Mouse (Mus musculus): Measurements from ENCODE around the gene Psmc5.

Psmc5 gene

GRCm38 (mm10) chr11:106271131-106271793 is 15.3 kb downstream of the Psmc5 start:
- DNase-seq, result no peak

- peak; percentile 57 for DNase-seq
Observed at GRCm38 (mm10) chr11:106271794-106272643, 16.1 kb downstream of the Psmc5 start.

- peak; percentile 100 for DNase-seq
Observed at GRCm38 (mm10) chr11:106272644-106273310, 16.8 kb downstream of the Psmc5 start, which contains the start of gene Smarcd2. Gene Smarcd2 (minus strand): TSS chr11:106272972.

GRCm38 (mm10) chr11:106273311-106273684 is 17.3 kb downstream of the Psmc5 start:
- DNase-seq, result no peak

- no peak for DNase-seq
Observed at GRCm38 (mm10) chr11:106273811-106274210, 17.9 kb downstream of the Psmc5 start.

- DNase-seq, result no peak
Observed at GRCm38 (mm10) chr11:106274374-106274773, 18.4 kb downstream of the Psmc5 start.

- DNase-seq, result peak; percentile 75
Observed at GRCm38 (mm10) chr11:106274971-106275411, 19.0 kb downstream of the Psmc5 start.

- DNase-seq, result peak; percentile 96
Observed at GRCm38 (mm10) chr11:106276454-106276853, 20.5 kb downstream of the Psmc5 start, which contains the start of gene Tcam1. Gene Tcam1 (plus strand): TSS chr11:106276672.

- DNase-seq, result no peak
Observed at GRCm38 (mm10) chr11:106282452-106282851, 26.5 kb downstream of the Psmc5 start.

GRCm38 (mm10) chr11:106283371-106283770 is 27.4 kb downstream of the Psmc5 start:
- DNase-seq, result no peak

GRCm38 (mm10) chr11:106284126-106284525 is 28.2 kb downstream of the Psmc5 start:
- no peak for DNase-seq

- DNase-seq, result no peak
Observed at GRCm38 (mm10) chr11:106286206-106286605, 30.3 kb downstream of the Psmc5 start.

- DNase-seq, result no peak
Observed at GRCm38 (mm10) chr11:106286987-106287386, 31.0 kb downstream of the Psmc5 start.

GRCm38 (mm10) chr11:106289369-106289768 is 33.4 kb downstream of the Psmc5 start:
- DNase-seq, result peak; percentile 66

GRCm38 (mm10) chr11:106290376-106290775 is 34.4 kb downstream of the Psmc5 start:
- no peak for DNase-seq

GRCm38 (mm10) chr11:106291861-106292260 is 35.9 kb downstream of the Psmc5 start:
- DNase-seq, result no peak

GRCm38 (mm10) chr11:106301765-106302164 is 45.8 kb downstream of the Psmc5 start, which contains the start of gene Gh:
Gene Gh (minus strand): TSS chr11:106301865.
- no peak for DNase-seq

- peak; percentile 57 for DNase-seq
Observed at GRCm38 (mm10) chr11:106302634-106303033, 46.7 kb downstream of the Psmc5 start.

GRCm38 (mm10) chr11:106305348-106306064 is 49.6 kb downstream of the Psmc5 start:
- DNase-seq, result no peak

- no peak for DNase-seq
Observed at GRCm38 (mm10) chr11:106306065-106306385, 50.1 kb downstream of the Psmc5 start.

- no peak for DNase-seq
Observed at GRCm38 (mm10) chr11:106306758-106307157, 50.8 kb downstream of the Psmc5 start.

- no peak for DNase-seq
Observed at GRCm38 (mm10) chr11:106307432-106307831, 51.5 kb downstream of the Psmc5 start.

- DNase-seq, result no peak
Observed at GRCm38 (mm10) chr11:106308162-106308561, 52.2 kb downstream of the Psmc5 start.

All from kidney, adult 9 months (tissue).